Mouse (Mus musculus) layer of hippocampus, adult 9-10 months (tissue): ENCODE measurements around the gene Stac3.
A peak's percentile ranks its signal among the peaks of the same experiment; 100 is the strongest.

Experiments
- DNase-seq: peaks from one replicate; pipeline ENCODE4 v3.0.0; 2022; ENCODE audit warnings: low spot score

Gene Stac3

GRCm38 (mm10) chr10:127522088-127522581, 20.6 kb downstream of the Stac3 start, which contains the start of gene Shmt2:
TSS of gene Shmt2 (minus strand) at chr10:127522444.
- DNase-seq = peak; percentile 69

GRCm38 (mm10) chr10:127524646-127525255, 23.3 kb downstream of the Stac3 start:
- no peak for DNase-seq

GRCm38 (mm10) chr10:127526048-127526447, 24.6 kb downstream of the Stac3 start:
- DNase-seq = no peak

- DNase-seq = no peak
These were observed 25.2 kb downstream of the Stac3 start for GRCm38 (mm10) chr10:127526681-127527080.

GRCm38 (mm10) chr10:127527481-127527880, 26.0 kb downstream of the Stac3 start:
- DNase-seq = no peak

GRCm38 (mm10) chr10:127530945-127531344, 29.5 kb downstream of the Stac3 start:
- no peak for DNase-seq

GRCm38 (mm10) chr10:127531548-127531947, 30.1 kb downstream of the Stac3 start:
- DNase-seq = no peak

- no peak for DNase-seq
These were observed 32.8 kb downstream of the Stac3 start, which contains the start of gene Nxph4 for GRCm38 (mm10) chr10:127534036-127534928. TSS of gene Nxph4 (minus strand) at chr10:127534559.

GRCm38 (mm10) chr10:127534929-127535384, 33.5 kb downstream of the Stac3 start:
- DNase-seq = no peak

- DNase-seq = no peak
These were observed 35.3 kb downstream of the Stac3 start for GRCm38 (mm10) chr10:127536586-127537314.

GRCm38 (mm10) chr10:127537854-127538583, 36.5 kb downstream of the Stac3 start:
- DNase-seq = peak; percentile 85

- DNase-seq = no peak
These were observed 40.0 kb downstream of the Stac3 start for GRCm38 (mm10) chr10:127541510-127541909.

GRCm38 (mm10) chr10:127542084-127542483, 40.6 kb downstream of the Stac3 start:
- DNase-seq = peak; percentile 32

- no peak for DNase-seq
These were observed 41.2 kb downstream of the Stac3 start for GRCm38 (mm10) chr10:127542720-127543119.

GRCm38 (mm10) chr10:127543916-127544315, 42.4 kb downstream of the Stac3 start:
- DNase-seq = no peak

- DNase-seq = no peak
These were observed 42.9 kb downstream of the Stac3 start for GRCm38 (mm10) chr10:127544375-127544774.

- DNase-seq = no peak
These were observed 45.0 kb downstream of the Stac3 start for GRCm38 (mm10) chr10:127546505-127546904.

- no peak for DNase-seq
These were observed 46.8 kb downstream of the Stac3 start for GRCm38 (mm10) chr10:127548236-127548635.

GRCm38 (mm10) chr10:127549892-127550291, 48.4 kb downstream of the Stac3 start:
- no peak for DNase-seq

- DNase-seq = no peak
These were observed 54.2 kb downstream of the Stac3 start for GRCm38 (mm10) chr10:127555703-127556102.

GRCm38 (mm10) chr10:127557397-127557796, 55.9 kb downstream of the Stac3 start:
- no peak for DNase-seq
